Mouse (Mus musculus): Measurements from ENCODE around the gene Git2. TPM values are rescaled to one million over a fixed set of nuclear protein-coding genes. Genes with fewer than 3 reads are reported as not detected.

Git2 gene
- polyA plus RNA-seq, 1 experiment from 2014 or later, result 51.6 TPM

GRCm38 (mm10) chr5:114686726-114687210 lies 88.5 kb downstream of the Git2 start:
- Histone ChIP-seq H3K27ac (no peak overlapping the region), H3K4me1 (peaks cover 20% of the 10 kb centered on the region), H3K36me3 (replicated peaks) (no peaks in the 10 kb centered on the region), H3K4me3 (no peak overlapping the region), H3K4me2 (no peak overlapping the region), H3K9ac (no peak overlapping the region), H3K27me3 (replicated peaks) (no peaks in the 10 kb centered on the region), H3K9me3 (no peaks in the 10 kb centered on the region)
- ATAC-seq (replicated peaks), result no peak
- WGBS, result 80% methylated on average over 7 of the region's 7 CpGs

DNA sequence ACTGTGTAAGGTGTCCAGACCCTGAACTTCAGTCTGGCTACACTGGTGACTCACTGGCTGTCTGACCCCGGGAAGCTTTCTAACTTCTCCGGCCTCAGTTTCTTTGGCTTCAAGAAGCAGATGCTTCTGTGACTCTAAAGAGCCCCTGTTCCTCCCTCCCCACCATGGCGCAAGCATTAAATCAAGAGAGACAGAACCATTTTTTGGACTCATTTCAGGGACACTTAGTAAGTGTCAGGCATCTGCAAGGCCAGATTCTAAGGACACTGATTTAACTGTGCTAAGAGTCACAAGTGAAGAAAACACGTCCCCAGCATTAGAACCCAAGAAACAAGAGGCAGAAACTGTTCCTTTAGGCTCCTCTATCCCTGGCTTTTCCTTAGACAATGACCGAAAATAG lies 89.3 kb downstream of the Git2 start:
- no peaks in the 10 kb centered on the region for H3K36me3 ChIP-seq (replicated peaks)
- H3K27me3 ChIP-seq (replicated peaks), result no peaks in the 10 kb centered on the region
- 96% methylated on average over 5 of the region's 5 CpGs for WGBS
- no peak overlapping the region for H3K4me3 ChIP-seq
- H3K4me1 ChIP-seq, result peaks cover 16% of the 10 kb centered on the region
- no peak overlapping the region for H3K27ac ChIP-seq
- no peaks in the 10 kb centered on the region for H3K9me3 ChIP-seq
- no peak for ATAC-seq (replicated peaks)
- H3K4me2 ChIP-seq, result no peak overlapping the region
- H3K9ac ChIP-seq, result no peak overlapping the region

- H3K4me1 ChIP-seq, result no peaks in the 10 kb centered on the region
- no peak for ATAC-seq (replicated peaks)
- 83% methylated on average over 8 of the region's 8 CpGs for WGBS
These were observed 93.6 kb downstream of the Git2 start for GRCm38 (mm10) chr5:114681717-114682116.

DNA sequence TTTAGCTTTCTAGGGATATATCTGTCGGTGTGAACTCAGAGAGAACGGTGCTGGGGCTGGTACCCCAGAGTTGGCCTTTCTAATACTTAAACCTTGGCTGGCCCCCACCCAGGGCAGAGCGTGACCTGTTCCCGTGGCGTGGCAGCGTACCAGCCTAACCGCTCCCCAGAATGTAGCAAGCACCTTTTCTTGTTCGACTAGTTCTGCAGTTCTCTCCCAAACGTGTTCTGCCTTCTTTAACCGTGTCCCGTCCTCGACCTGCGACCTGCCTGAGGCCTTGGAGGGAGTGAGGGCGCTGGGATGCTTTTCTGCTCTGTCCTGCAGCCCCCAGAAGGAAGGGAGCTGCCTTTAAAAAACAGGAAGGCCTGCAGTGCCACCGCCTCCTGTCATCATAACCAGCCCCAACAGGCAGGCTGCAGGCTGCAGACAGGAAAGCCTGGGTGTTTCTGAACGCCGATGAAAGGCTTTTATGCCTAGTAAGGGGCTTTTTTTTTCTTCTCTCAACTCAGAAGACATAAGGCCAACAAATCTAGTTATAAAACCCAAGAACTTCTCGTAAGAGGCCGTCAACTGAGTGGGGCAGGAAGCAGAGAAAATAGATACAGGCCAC lies 94.5 kb downstream of the Git2 start:
- Histone ChIP-seq H3K27me3 (replicated peaks) (no peaks in the 10 kb centered on the region), H3K9me3 (no peaks in the 10 kb centered on the region), H3K36me3 (replicated peaks) (no peaks in the 10 kb centered on the region), H3K4me1 (no peaks in the 10 kb centered on the region), H3K27ac (no peak overlapping the region), H3K4me2 (no peak overlapping the region), H3K9ac (no peak overlapping the region), H3K4me3 (no peak overlapping the region)
- WGBS, result 81% methylated on average over 19 of the region's 19 CpGs
- no peak for ATAC-seq (replicated peaks)

More at GRCm38 (mm10) chr5:114681717-114682116, 93.6 kb downstream of the Git2 start:
- Histone ChIP-seq H3K27ac (no peak overlapping the region), H3K36me3 (replicated peaks) (no peaks in the 10 kb centered on the region), H3K27me3 (replicated peaks) (no peaks in the 10 kb centered on the region), H3K4me2 (no peak overlapping the region), H3K9ac (no peak overlapping the region), H3K9me3 (no peaks in the 10 kb centered on the region), H3K4me3 (no peak overlapping the region)

- ATAC-seq (replicated peaks), result no peak
- no peak overlapping the region for H3K27ac ChIP-seq
These were observed 95.3 kb downstream of the Git2 start for GRCm38 (mm10) chr5:114679841-114680591.

More at GRCm38 (mm10) chr5:114679841-114680591, 95.3 kb downstream of the Git2 start:
- no peaks in the 10 kb centered on the region for H3K27me3 ChIP-seq (replicated peaks)
- no peak overlapping the region for H3K9ac ChIP-seq
- no peaks in the 10 kb centered on the region for H3K9me3 ChIP-seq
- H3K4me2 ChIP-seq, result no peak overlapping the region
- no peaks in the 10 kb centered on the region for H3K4me1 ChIP-seq
- WGBS, result 64% methylated on average over 17 of the region's 17 CpGs
- no peak overlapping the region for H3K4me3 ChIP-seq
- no peaks in the 10 kb centered on the region for H3K36me3 ChIP-seq (replicated peaks)

Small RNA genes lying within 50 kb of the gene (microRNA-seq; reads per million reads assigned to microRNA genes)
- not detected for gene Mir7028

Other genes with a start within 250 kb of the Git2 start
- gene Fam222a, start 207.5 kb downstream of the Git2 start, polyA plus RNA-seq (2015; fragmentation: Nextera tagmentation; extraction: Ambion mirVana), result 7.1 and 8.1 TPM in 2 replicates
- gene Trpv4, start 117.1 kb downstream of the Git2 start, polyA plus RNA-seq (2015; fragmentation: Nextera tagmentation; extraction: Ambion mirVana), result 0.69 and 0.92 TPM in 2 replicates
- 34.5 and 39.1 TPM in 2 replicates for gene Gltp, start 84.5 kb downstream of the Git2 start, polyA plus RNA-seq (2015; fragmentation: Nextera tagmentation; extraction: Ambion mirVana)
- 15.6 and 15.9 TPM in 2 replicates for gene Tchp, start 67.8 kb downstream of the Git2 start, polyA plus RNA-seq (2015; fragmentation: Nextera tagmentation; extraction: Ambion mirVana)
- 31.1 and 34.7 TPM in 2 replicates for gene Ankrd13a, start 840 bp downstream of the Git2 start, polyA plus RNA-seq (2015; fragmentation: Nextera tagmentation; extraction: Ambion mirVana)
- 270 and 271 TPM in 2 replicates for gene 1500011B03Rik, start 48.0 kb upstream of the Git2 start, polyA plus RNA-seq (2015; fragmentation: Nextera tagmentation; extraction: Ambion mirVana)
- gene 4930519G04Rik, start 78.1 kb upstream of the Git2 start, polyA plus RNA-seq (2015; fragmentation: Nextera tagmentation; extraction: Ambion mirVana), result not detected in 2 replicates
- gene Gm9936, start 83.2 kb upstream of the Git2 start, polyA plus RNA-seq (2015; fragmentation: Nextera tagmentation; extraction: Ambion mirVana), result 3.0 and 3.6 TPM in 2 replicates
- gene Oasl2, start 121.4 kb upstream of the Git2 start, polyA plus RNA-seq (2015; fragmentation: Nextera tagmentation; extraction: Ambion mirVana), result 4.8 and 6.8 TPM in 2 replicates
- gene Oasl1, start 147.7 kb upstream of the Git2 start, polyA plus RNA-seq (2015; fragmentation: Nextera tagmentation; extraction: Ambion mirVana), result 0.40 and 0.68 TPM in 2 replicates
- gene 2210016L21Rik, start 166.6 kb upstream of the Git2 start, polyA plus RNA-seq (2015; fragmentation: Nextera tagmentation; extraction: Ambion mirVana), result 116 and 122 TPM in 2 replicates
- 0.05 and 0.10 TPM in 2 replicates for gene Hnf1a, start 195.6 kb upstream of the Git2 start, polyA plus RNA-seq (2015; fragmentation: Nextera tagmentation; extraction: Ambion mirVana)
- gene Sppl3, start 235.6 kb upstream of the Git2 start, polyA plus RNA-seq (2015; fragmentation: Nextera tagmentation; extraction: Ambion mirVana), result 35.1 and 47.1 TPM in 2 replicates